Mouse (Mus musculus) c-Kit-positive CD71-negative TER-119-negative erythroid progenitor cells, embryonic 14.5 days (primary cell): ENCODE measurements around the gene Tep1.

ENCODE experiments used
- DNase-seq: peaks from one replicate; pipeline ENCODE4 v3.0.0-alpha.2; 2013; ENCODE audit warnings: low read depth

The Tep1 gene

DNA sequence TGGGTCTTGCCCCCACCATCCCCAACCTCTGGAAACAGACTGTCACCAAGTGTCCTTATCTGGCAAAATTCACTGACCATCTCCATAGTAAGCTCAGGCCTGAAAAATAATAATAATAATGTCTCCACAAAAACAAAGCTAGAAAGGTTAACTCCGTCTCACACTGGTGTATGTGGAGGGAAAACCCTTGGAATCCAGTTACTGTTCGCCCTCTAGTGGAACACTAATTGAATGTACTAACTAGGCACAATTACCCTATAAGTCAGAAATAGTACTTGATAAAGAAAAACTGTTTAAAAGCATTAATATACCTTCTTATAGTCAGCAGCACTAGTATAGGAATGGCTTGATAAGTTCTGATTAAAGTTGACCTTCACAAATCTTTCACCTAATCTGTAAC, 82.2 kb downstream of the Tep1 start:
- no peak for DNase-seq

GRCm38 (mm10) chr14:50785251-50785637, 85.1 kb downstream of the Tep1 start, which contains the start of gene Ttc5:
Gene Ttc5 (minus strand): TSS chr14:50785519.
- peak; percentile 86 for DNase-seq

- DNase-seq: no peak
Measured at GRCm38 (mm10) chr14:50784391-50785250, 85.7 kb downstream of the Tep1 start.

DNA sequence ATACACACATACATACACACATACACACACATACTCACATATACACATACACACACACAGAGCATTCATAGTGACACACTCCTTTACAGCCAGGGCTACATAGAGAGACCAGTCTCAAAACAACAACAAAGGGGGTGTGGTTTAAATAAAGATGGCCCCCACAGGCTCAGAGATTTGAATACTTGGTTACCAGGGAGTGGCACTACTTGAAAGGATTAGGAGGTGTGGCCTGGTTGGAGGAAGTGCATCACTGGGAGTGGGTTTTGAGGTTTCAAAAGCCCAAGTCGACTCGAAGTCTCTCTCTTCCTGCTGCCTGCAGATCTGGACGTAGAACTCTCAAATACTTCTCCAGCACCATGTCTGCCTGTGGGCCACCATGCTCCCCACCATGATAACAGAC, 88.2 kb downstream of the Tep1 start:
- no peak for DNase-seq
